Mouse (Mus musculus) testis, adult 2 months (tissue): ENCODE data around the gene Kcnd3. TPM values are rescaled to one million over a fixed set of nuclear protein-coding genes. Genes with fewer than 3 reads are reported as not detected.

Experiments used
- H3K27ac ChIP-seq: fragments of 200-500 bp; 2 replicates; pipeline ENCODE4 v1.5.1; 2012; ENCODE audit warnings: low read depth, low read length; ENCODE audit not compliant: control insufficient read depth, insufficient read depth
- H3K27me3 ChIP-seq: fragments of 200-500 bp; 2 replicates; pipeline ENCODE4 v1.6.1; 2012; ENCODE audit warnings: mild to moderate bottlenecking, low read length, moderate library complexity; ENCODE audit not compliant: control insufficient read depth, insufficient read depth
- H3K36me3 ChIP-seq: fragments of 200-500 bp; 2 replicates; pipeline ENCODE4 v1.6.1; 2012; ENCODE audit warnings: mild to moderate bottlenecking, low read length; ENCODE audit not compliant: control insufficient read depth, insufficient read depth
- H3K4me1 ChIP-seq: fragments of 200-500 bp; 2 replicates; pipeline ENCODE4 v1.6.1; 2012; ENCODE audit warnings: low read length; ENCODE audit not compliant: control insufficient read depth, insufficient read depth
- H3K4me3 ChIP-seq: fragments of 200-500 bp; 2 replicates; pipeline ENCODE4 v1.5.1; 2012; ENCODE audit warnings: low read depth, mild to moderate bottlenecking, low read length, moderate library complexity, mixed read lengths; ENCODE audit not compliant: control insufficient read depth
- CTCF ChIP-seq: fragments of 200-500 bp; IDR thresholded peaks from 2 replicates; pipeline ENCODE4 v1.5.1; 2012; ENCODE audit warnings: low read depth, mild to moderate bottlenecking, inconsistent platforms, low read length, moderate library complexity; ENCODE audit not compliant: control insufficient read depth, insufficient read depth, insufficient replicate concordance
- POLR2A ChIP-seq: fragments of 200-500 bp; IDR thresholded peaks from 2 replicates; pipeline ENCODE4 v1.6.1; 2012; ENCODE audit warnings: low read depth, mild to moderate bottlenecking, inconsistent platforms, low read length, moderate library complexity; ENCODE audit not compliant: control insufficient read depth
- polyA plus RNA-seq: library from polyadenylated mRNA; depleted of rRNA; stranded (reverse); fragments of >200 nt; gene quantifications from 2 replicates; pipeline ENCODE4 v1.2.3, GENCODE M21; 2012

The Kcnd3 gene
- polyA plus RNA-seq, 1 experiment: 4.6 TPM

DNA sequence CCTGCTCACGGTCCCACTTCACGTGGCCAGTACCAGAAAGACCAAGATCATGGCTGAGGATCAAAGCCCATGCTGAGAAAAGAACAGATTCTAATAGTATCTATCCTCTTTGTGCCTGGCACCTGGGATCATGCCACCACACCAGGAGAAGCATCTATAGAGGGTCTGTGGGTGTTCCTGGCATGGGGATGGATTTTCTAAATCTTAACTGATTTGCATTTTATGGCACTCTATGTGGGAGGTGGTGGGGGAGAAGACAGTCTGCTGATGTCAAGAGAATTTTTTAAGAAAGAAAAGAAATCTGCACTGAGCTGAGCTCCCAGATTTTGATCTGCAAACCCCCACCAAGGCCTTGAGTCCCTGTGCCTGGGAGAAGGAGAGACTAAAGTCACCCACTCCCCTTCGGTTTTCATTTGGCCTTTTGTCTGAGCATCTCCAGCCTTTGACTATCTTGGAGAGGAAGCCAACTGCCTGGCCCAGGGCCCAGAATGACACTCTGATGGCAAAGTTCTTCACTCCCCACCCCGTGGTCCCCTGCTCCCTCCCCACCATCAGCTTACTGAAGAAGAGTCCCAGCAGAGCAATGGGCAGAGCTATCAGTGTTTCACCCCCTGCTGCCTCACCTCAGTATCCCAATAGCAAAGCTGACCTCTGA is 254.4 kb downstream of the Kcnd3 start:
- Histone ChIP-seq H3K4me3 (no peak overlapping the region), H3K4me1 (peaks cover 14% of the 10 kb centered on the region), H3K36me3 (no peaks in the 10 kb centered on the region), H3K27me3 (no peaks in the 10 kb centered on the region), H3K27ac (no peak overlapping the region)
- TF ChIP-seq CTCF (no peak), POLR2A (no peak)

DNA sequence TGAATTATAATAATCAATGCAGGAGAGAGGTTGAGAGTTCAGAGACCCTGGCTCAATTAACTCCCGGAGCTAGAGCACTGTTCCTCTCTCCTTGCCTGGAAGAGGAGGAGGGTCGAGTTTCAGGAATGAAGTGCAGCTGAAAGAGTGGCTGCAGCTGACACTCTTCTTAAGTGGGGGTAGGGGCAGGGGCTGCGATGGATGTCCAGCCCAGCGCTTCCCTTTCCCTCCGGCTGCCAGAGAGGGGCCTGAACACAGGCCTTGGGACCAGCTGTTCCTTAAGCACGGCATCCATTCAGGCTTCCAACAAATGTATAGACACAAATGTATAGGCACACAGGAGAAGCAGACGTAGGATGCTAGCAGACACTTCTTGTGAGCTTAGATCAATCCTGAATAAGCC is 255.5 kb downstream of the Kcnd3 start:
- no peaks in the 10 kb centered on the region for H3K36me3 ChIP-seq
- H3K27ac ChIP-seq: no peak overlapping the region
- TF ChIP-seq POLR2A (no peak), CTCF (no peak)
- peaks cover 14% of the 10 kb centered on the region for H3K4me1 ChIP-seq
- no peaks in the 10 kb centered on the region for H3K27me3 ChIP-seq
- H3K4me3 ChIP-seq: no peak overlapping the region

DNA sequence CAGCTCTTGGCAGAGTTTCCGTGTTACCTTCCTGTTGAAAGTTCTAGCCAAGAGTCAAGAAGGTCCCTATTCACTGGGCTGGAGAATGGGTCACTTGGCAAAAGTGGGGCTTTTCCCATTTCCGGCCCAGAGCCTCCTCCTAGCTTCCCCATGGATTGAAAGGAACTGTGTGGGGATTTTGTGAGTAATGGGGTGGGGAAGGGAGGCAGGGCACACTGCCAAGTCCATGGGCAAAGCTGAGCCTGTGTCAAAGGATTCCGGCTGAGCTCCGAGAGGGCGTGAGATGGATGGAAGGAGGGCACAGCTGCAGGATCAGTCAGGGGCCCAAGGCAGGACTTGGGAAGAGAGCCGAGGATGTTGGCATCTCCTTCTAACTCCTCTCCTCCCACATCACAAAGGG is 258.1 kb downstream of the Kcnd3 start:
- no peaks in the 10 kb centered on the region for H3K36me3 ChIP-seq
- TF ChIP-seq CTCF (no peak), POLR2A (no peak)
- no peaks in the 10 kb centered on the region for H3K27me3 ChIP-seq
- H3K4me3 ChIP-seq: no peak overlapping the region
- no peak overlapping the region for H3K27ac ChIP-seq
- H3K4me1 ChIP-seq: peaks cover 2% of the 10 kb centered on the region; the same call in 1 of the 2 replicates

DNA sequence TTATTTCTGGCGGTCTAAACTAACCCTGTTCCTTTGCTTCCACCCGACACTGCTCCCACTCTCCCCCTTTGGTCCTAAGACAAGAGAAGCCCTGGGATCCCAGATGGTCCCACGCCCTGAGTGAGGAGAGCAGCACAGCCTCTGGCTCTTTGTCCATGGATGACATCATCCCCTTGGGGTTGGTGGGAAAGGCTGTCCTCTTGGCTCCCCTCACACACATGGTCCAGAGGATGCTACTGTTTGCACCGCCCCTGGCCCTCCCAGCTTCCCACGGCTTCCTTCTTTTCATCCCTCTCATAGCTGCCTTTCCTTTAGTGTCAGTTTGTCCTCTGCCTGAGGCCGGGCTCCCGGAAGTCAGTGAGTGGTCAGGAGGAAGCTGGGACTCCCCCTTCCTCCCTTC is 259.6 kb downstream of the Kcnd3 start:
- H3K4me1 ChIP-seq: no peaks in the 10 kb centered on the region; the same call in 1 of the 2 replicates
- no peak overlapping the region for H3K4me3 ChIP-seq
- TF ChIP-seq POLR2A: no peak
- no peak for TF ChIP-seq CTCF
- H3K27ac ChIP-seq: no peak overlapping the region
- no peaks in the 10 kb centered on the region for H3K27me3 ChIP-seq
- no peaks in the 10 kb centered on the region for H3K36me3 ChIP-seq

DNA sequence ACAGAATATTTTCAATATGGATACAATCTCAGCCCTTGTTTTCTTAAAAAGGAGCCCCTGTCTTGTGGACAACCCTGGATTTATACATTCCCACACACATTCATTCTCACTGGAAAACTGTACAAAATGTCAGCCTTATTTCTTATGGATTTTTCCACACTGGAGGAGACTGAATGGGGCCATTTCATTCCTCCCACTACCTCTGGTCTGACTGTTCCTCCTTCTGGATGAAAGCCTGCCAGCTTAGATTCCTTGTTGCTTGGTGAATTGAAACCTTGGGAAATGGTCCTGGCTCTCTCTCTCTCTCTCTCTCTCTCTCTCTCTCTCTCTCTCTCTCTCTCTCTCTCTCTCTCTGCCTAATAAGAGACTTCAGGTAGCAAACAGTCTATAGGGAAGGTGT is 260.7 kb downstream of the Kcnd3 start:
- no peak overlapping the region for H3K27ac ChIP-seq
- H3K27me3 ChIP-seq: no peaks in the 10 kb centered on the region
- TF ChIP-seq POLR2A: no peak
- TF ChIP-seq CTCF: no peak
- H3K4me3 ChIP-seq: no peak overlapping the region
- H3K36me3 ChIP-seq: no peaks in the 10 kb centered on the region
- no peaks in the 10 kb centered on the region; the same call in 1 of the 2 replicates for H3K4me1 ChIP-seq

DNA sequence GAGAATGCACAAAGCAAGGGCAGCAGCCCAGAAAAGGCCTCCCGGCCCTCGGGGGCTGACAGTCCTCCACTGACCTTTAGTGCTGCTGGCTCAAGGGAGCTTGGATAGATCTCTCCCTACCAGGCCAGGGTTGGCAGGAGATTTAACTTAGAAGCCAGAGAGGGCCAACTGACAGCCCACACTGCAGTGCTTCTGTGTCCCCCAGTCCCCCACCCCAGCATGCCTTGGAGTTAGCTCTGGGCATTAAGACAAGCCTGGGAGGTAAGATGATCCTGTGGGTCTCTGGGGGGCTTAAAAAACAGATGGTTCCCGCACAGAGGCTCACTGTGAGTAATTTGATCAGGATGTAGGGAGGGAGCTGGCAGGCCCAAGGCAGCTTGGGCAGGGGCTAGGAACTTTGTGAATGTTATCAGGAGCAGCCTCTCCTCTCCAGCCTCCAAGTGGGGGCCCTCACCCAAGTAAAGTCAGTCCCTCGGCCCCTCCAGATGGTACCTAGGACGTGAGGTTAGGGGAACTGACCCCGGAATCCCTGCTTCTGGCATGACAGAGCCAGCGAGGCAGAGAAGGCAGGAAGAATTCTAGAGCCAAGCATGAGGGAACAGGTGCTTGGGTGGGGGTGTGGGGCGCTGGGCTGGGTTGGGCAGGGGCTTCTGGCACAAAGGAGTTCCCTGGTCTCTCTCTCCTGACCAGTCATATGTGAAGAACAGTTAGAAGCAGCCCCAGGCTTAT is 262.1 kb downstream of the Kcnd3 start:
- H3K4me1 ChIP-seq: no peaks in the 10 kb centered on the region; the same call in 1 of the 2 replicates
- no peak overlapping the region for H3K4me3 ChIP-seq
- no peaks in the 10 kb centered on the region for H3K27me3 ChIP-seq
- H3K36me3 ChIP-seq: no peaks in the 10 kb centered on the region
- TF ChIP-seq CTCF (no peak), POLR2A (no peak)
- H3K27ac ChIP-seq: no peak overlapping the region

DNA sequence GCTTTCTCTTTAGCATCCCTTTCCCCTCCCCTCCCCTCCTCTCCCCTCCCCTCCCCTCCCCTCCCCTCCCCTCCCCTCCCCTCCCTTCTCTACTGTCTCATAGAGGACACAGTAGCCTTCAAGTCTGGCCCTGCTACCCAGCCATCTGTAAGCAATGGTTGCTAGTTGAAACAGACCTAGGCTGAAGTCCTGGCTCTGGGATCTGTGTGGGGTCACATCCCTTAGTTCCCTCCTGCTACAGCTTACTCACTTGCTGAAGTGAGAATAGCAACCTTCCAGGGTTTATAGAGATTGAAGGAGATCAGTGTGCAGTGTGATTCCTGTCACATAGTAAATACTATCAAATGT is 262.7 kb downstream of the Kcnd3 start:
- H3K27ac ChIP-seq: no peak overlapping the region
- H3K36me3 ChIP-seq: no peaks in the 10 kb centered on the region
- no peak overlapping the region for H3K4me3 ChIP-seq
- TF ChIP-seq POLR2A: no peak
- no peak for TF ChIP-seq CTCF
- H3K27me3 ChIP-seq: no peaks in the 10 kb centered on the region
- no peaks in the 10 kb centered on the region; the same call in 1 of the 2 replicates for H3K4me1 ChIP-seq
